Mouse (Mus musculus) B cell, adult 2 months (primary cell): ENCODE measurements at regions not wholly inside any gene's neighbourhood (a gene's known extent, or its start where the extent isn't known, plus 50 kb on each side); places are given as distances from the start of the nearest gene placed in this dataset.

Experiments used
- DNase-seq, 2 experiments: peaks; one replicate each; pipeline ENCODE4 v3.0.0; 2022

GRCm38 (mm10) chr11:117589422-117589821 lies 64.7 kb upstream of the Tnrc6c start:
- no peak for DNase-seq

DNA sequence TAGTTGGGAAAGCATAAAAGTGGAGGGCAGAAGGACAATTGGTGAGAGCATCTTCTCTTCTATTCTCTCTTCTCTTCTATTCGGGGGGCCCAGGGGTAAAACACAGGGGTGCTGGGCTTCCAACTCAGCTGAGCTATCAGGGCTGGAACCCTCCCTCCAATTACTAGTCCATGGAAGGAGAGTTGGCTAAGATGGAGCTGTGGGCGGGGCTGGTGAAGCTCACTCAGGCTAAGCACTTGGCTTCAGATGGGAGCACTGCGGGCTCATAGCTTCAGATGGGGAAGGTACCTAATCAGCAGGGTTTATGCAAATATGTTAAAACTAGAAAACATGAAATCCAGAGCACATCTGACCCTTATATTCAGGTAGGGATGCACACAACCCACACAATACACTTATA lies 61.5 kb upstream of the Tnrc6c start:
- DNase-seq: no peak

GRCm38 (mm10) chr11:117596201-117596600 lies 57.9 kb upstream of the Tnrc6c start:
- no peak for DNase-seq

GRCm38 (mm10) chr11:117597754-117598153 lies 56.3 kb upstream of the Tnrc6c start:
- DNase-seq: no peak

GRCm38 (mm10) chr11:117598170-117598583 lies 55.9 kb upstream of the Tnrc6c start:
- no peak for DNase-seq

DNA sequence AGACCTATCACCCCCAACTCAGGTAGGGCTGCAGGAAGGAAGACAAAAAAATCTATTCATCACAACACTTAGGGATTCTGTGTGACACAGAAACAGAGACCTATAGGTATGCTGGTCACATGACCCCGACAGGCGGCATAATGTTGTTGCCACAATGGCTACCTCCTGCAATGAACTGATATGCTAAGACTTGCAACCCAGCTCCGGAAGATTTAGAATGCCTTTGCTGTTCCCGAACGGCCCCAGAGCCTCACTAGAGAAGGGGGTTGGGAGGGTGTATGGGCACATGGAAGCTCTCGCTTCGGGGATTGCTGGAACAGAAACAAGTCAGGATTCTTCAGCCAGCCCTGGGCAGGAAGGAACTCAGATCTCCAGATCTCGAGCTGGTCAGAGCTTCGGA lies 55.5 kb upstream of the Tnrc6c start:
- DNase-seq: peak; percentile 48 to 49

DNA sequence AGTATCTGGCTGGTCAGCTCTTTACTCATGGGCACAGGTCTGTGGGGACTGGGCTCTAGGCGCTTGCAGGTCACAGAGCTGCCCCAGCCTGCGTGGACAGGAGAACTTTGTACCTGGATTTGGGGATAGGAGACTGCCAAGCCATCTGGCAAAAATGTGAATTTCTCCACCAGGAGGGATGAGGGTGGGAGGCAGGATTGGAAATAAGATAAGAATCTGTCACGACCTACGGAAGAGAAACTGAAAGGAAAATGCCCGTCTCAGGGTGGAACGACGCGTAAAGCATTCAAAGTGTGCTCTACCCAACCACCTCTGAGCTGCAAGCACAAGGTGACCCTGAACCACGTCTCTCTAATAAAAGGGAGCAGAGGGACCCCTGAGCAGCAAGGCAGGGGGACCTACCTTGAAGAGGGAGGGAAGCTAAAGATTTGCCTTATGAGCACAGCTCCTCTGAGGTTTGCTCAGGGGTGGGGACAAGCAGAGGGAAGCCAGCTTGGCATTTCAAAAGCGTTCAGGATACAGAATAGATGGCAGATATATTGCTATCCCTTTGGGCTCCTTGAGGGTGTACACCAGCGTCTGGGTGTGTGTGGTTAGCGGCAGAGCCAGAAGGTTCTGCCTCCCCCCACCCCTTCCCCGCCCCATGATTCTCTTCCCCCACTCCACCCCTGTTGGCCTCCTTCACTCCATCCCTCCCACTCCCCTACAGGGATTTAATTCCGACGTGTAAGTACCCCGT lies 54.9 kb upstream of the Tnrc6c start:
- peak; percentile 52 to 54 for DNase-seq

GRCm38 (mm10) chr11:117599788-117600263 lies 54.3 kb upstream of the Tnrc6c start:
- DNase-seq: peak in 1 of 2 experiments; percentile 27

DNA sequence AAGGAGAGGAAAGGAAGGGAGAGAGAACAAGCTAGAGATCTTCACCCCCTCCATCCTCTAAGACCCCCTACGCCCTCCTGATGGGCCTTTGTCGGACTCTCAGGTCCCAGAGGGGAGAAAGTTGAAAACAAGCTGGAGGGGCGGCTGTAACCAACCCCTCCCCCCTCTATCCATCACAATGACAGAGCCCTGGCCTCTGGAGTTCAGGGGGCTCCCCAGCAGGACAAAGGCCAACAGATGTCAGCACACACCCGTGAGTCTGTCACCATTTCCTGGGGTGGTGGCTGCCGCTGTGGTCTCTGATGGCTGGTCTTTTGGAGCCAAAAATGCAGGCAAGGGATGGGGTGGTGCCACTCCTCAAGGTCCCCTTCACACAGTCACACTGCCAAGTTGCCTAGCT lies 52.9 kb upstream of the Tnrc6c start:
- DNase-seq: no peak

GRCm38 (mm10) chr11:117604019-117604418 lies 50.1 kb upstream of the Tnrc6c start:
- no peak for DNase-seq
